Mouse (Mus musculus) heart, embryonic 11.5 days (tissue): Measurements from ENCODE around the gene Trim39. TPM values are rescaled to one million over a fixed set of nuclear protein-coding genes. Genes with fewer than 3 reads are reported as not detected.

ENCODE experiments used
- polyA plus RNA-seq: library from polyadenylated mRNA; unstranded; fragments of >200 nt; fragmentation: Nextera tagmentation; extraction: Ambion mirVana; gene quantifications from 2 replicates; pipeline ENCODE4 v1.2.1, GENCODE M21; 2014

Gene Trim39
- polyA plus RNA-seq, 1 experiment from 2014 or later, result 9.1 TPM

Other genes starting within 250 kb of the Trim39 start
- gene H2-T23, start 239.4 kb downstream of the Trim39 start, polyA plus RNA-seq, result 2.0 and 3.1 TPM in 2 replicates
- 6.7 and 7.3 TPM in 2 replicates for gene H2-T22, start 229.5 kb downstream of the Trim39 start, polyA plus RNA-seq
- gene Gm6034, start 229.3 kb downstream of the Trim39 start, polyA plus RNA-seq, result not detected in 2 replicates
- not detected in 2 replicates for gene Gm11127, start 213.9 kb downstream of the Trim39 start, polyA plus RNA-seq
- gene Gm19684, start 150.6 kb downstream of the Trim39 start, polyA plus RNA-seq, result not detected in 2 replicates
- not detected in 2 replicates for gene Gm7030, start 142.8 kb downstream of the Trim39 start, polyA plus RNA-seq
- gene Gm8909, start 103.7 kb downstream of the Trim39 start, polyA plus RNA-seq, result not detected in 2 replicates
- gene H2-T3, start 82.0 kb downstream of the Trim39 start, polyA plus RNA-seq, result not detected in 2 replicates
- gene Rpp21, start 14.2 kb downstream of the Trim39 start, polyA plus RNA-seq, result 97.9 and 100 TPM in 2 replicates
- not detected in 2 replicates for gene H2-M10.2, start 14.2 kb upstream of the Trim39 start, polyA plus RNA-seq
- gene H2-M10.1, start 53.9 kb upstream of the Trim39 start, polyA plus RNA-seq, result not detected in 2 replicates
- not detected in 2 replicates for gene H2-M10.3, start 96.2 kb upstream of the Trim39 start, polyA plus RNA-seq
- not detected in 2 replicates for gene H2-M10.4, start 190.1 kb upstream of the Trim39 start, polyA plus RNA-seq